Mouse (Mus musculus) midbrain, postnatal 0 days (tissue): ENCODE results near the gene Trdmt1. TPM values are rescaled to one million over a fixed set of nuclear protein-coding genes. Genes with fewer than 3 reads are reported as not detected.

Source experiments
- ATAC-seq: fragments of 200-750 bp; cut with Nextera tagmentation; 2 replicates; pipeline ENCODE4 v1.8.0; 2017; ENCODE audit warnings: moderate number of reproducible peaks, mild to moderate bottlenecking, moderate TSS enrichment, moderate library complexity; ENCODE audit not compliant: low FRiP score
- DNase-seq: peaks from one replicate; pipeline ENCODE4 v3.0.0-alpha.2; 2015; ENCODE audit warnings: low spot score
- H3K27ac ChIP-seq: fragments of 300-500 bp; sonication (generic); 2 replicates; pipeline ENCODE4 v1.5.1; 2014; ENCODE audit warnings: low read depth, mild to moderate bottlenecking, low read length, mixed read lengths
- H3K27me3 ChIP-seq: fragments of 300-500 bp; sonication (generic); 2 replicates; pipeline ENCODE4 v1.6.1; 2014; ENCODE audit warnings: low read length, control low read depth, mixed read lengths; ENCODE audit not compliant: insufficient read depth
- H3K36me3 ChIP-seq: fragments of 300-500 bp; sonication (generic); 2 replicates; pipeline ENCODE4 v1.6.1; 2014; ENCODE audit warnings: low read length, control low read depth, mixed read lengths; ENCODE audit not compliant: insufficient read depth
- H3K4me1 ChIP-seq: fragments of 300-500 bp; sonication (generic); 2 replicates; pipeline ENCODE4 v1.6.1; 2014; ENCODE audit warnings: mild to moderate bottlenecking, control low read depth, antibody characterized with exemption, low read length, mixed read lengths; ENCODE audit not compliant: insufficient read depth
- H3K4me2 ChIP-seq: fragments of 300-500 bp; sonication (generic); 2 replicates; pipeline ENCODE4 v1.6.1; 2014; ENCODE audit warnings: low read depth, mild to moderate bottlenecking, low read length, mixed read lengths; ENCODE audit not compliant: poor library complexity, severe bottlenecking
- H3K4me3 ChIP-seq: fragments of 300-500 bp; sonication (generic); 2 replicates; pipeline ENCODE4 v1.5.1; 2014; ENCODE audit warnings: low read depth, mild to moderate bottlenecking, low read length, moderate library complexity
- H3K9ac ChIP-seq: fragments of 300-500 bp; sonication (generic); replicated peaks from 2 replicates; pipeline ENCODE4 v1.6.1; 2014; ENCODE audit warnings: mild to moderate bottlenecking, low read length, moderate library complexity, mixed read lengths; ENCODE audit not compliant: poor library complexity, severe bottlenecking
- H3K9me3 ChIP-seq: fragments of 300-500 bp; sonication (generic); 2 replicates; pipeline ENCODE4 v1.6.1; 2016; ENCODE audit warnings: low read length, control low read depth
- CTCF ChIP-seq: IDR thresholded peaks from 2 replicates; pipeline ENCODE4 v1.5.1; 2016; ENCODE audit warnings: antibody characterized with exemption, mild to moderate bottlenecking
- WGBS: fragments of 180-500 bp; shearing (Covaris S2); extraction: QIAGEN DNeasy Blood & Tissue Kit; methylation state at CpG from one replicate; pipeline ENCODE4 v1.1.7; 2014; 5-methylcytosine and 5-hydroxymethylcytosine counted together
- polyA plus RNA-seq: library from polyadenylated mRNA; unstranded; fragments of >200 nt; fragmentation: Nextera tagmentation; extraction: Ambion mirVana; gene quantifications from 2 replicates; pipeline ENCODE4 v1.2.1, GENCODE M21; 2015
- total RNA-seq: library from RNA; depleted of rRNA; stranded (reverse); fragments of >200 nt; gene quantifications from 2 replicates; pipeline ENCODE4 v1.2.3, GENCODE M21; 2014

Gene Trdmt1
- total and polyA plus RNA-seq, 2 experiments from 2014 or later, result 5.8 to 6.6 TPM

- Histone ChIP-seq H3K4me2 (no peak overlapping the region), H3K4me3 (no peak overlapping the region), H3K36me3 (no peaks in the 10 kb centered on the region), H3K27ac (no peak overlapping the region), H3K4me1 (no peaks in the 10 kb centered on the region), H3K27me3 (no peaks in the 10 kb centered on the region), H3K9ac (no peak overlapping the region), H3K9me3 (no peaks in the 10 kb centered on the region)
- DNase-seq (no peak), ATAC-seq (no peak)
- 9% methylated on average over 2 of the region's 2 CpGs for WGBS
- peak; percentile 28 for TF ChIP-seq CTCF
Measured at GRCm38 (mm10) chr2:13537733-13538132, 6.7 kb downstream of the Trdmt1 start.

GRCm38 (mm10) chr2:13536747-13537146 is 7.7 kb downstream of the Trdmt1 start:
- Histone ChIP-seq H3K27ac (no peak overlapping the region), H3K9ac (no peak overlapping the region), H3K36me3 (no peaks in the 10 kb centered on the region), H3K9me3 (no peaks in the 10 kb centered on the region), H3K4me1 (no peaks in the 10 kb centered on the region), H3K4me2 (no peak overlapping the region), H3K27me3 (no peaks in the 10 kb centered on the region), H3K4me3 (no peak overlapping the region)
- no peak for DNase-seq
- no peak for ATAC-seq
- TF ChIP-seq CTCF, result peak; percentile 42

GRCm38 (mm10) chr2:13530639-13531038 is 13.8 kb downstream of the Trdmt1 start:
- DNase-seq (no peak), ATAC-seq (no peak)
- WGBS, result 93% methylated on average over 6 of the region's 6 CpGs
- no peak overlapping the region for H3K4me2 ChIP-seq
- H3K27me3 ChIP-seq, result no peaks in the 10 kb centered on the region
- H3K9me3 ChIP-seq, result no peaks in the 10 kb centered on the region
- TF ChIP-seq CTCF, result no peak
- no peak overlapping the region for H3K4me3 ChIP-seq
- H3K9ac ChIP-seq, result no peak overlapping the region
- no peaks in the 10 kb centered on the region for H3K4me1 ChIP-seq
- H3K27ac ChIP-seq, result no peak overlapping the region
- H3K36me3 ChIP-seq, result no peaks in the 10 kb centered on the region

GRCm38 (mm10) chr2:13529253-13529933 is 15.1 kb downstream of the Trdmt1 start:
- H3K27me3 ChIP-seq, result no peaks in the 10 kb centered on the region
- no peaks in the 10 kb centered on the region for H3K4me1 ChIP-seq
- no peaks in the 10 kb centered on the region for H3K9me3 ChIP-seq
- DNase-seq (no peak), ATAC-seq (no peak)
- no peak for TF ChIP-seq CTCF
- H3K9ac ChIP-seq, result no peak overlapping the region
- 97% methylated on average over 3 of the region's 3 CpGs for WGBS
- H3K27ac ChIP-seq, result no peak overlapping the region
- H3K4me2 ChIP-seq, result no peak overlapping the region
- H3K4me3 ChIP-seq, result no peak overlapping the region
- no peaks in the 10 kb centered on the region for H3K36me3 ChIP-seq

GRCm38 (mm10) chr2:13527531-13527930 is 16.9 kb downstream of the Trdmt1 start:
- no peak for ATAC-seq
- WGBS, result 71% methylated on average over 4 of the region's 4 CpGs

GRCm38 (mm10) chr2:13527125-13527524 is 17.3 kb downstream of the Trdmt1 start:
- ATAC-seq, result no peak
- DNase-seq, result no peak
- no peak for TF ChIP-seq CTCF

More at GRCm38 (mm10) chr2:13527531-13527930, 16.9 kb downstream of the Trdmt1 start:
- no peak for DNase-seq
- H3K9ac ChIP-seq, result no peak overlapping the region
- H3K4me2 ChIP-seq, result no peak overlapping the region
- H3K4me3 ChIP-seq, result no peak overlapping the region
- H3K36me3 ChIP-seq, result no peaks in the 10 kb centered on the region
- H3K27me3 ChIP-seq, result no peaks in the 10 kb centered on the region
- H3K4me1 ChIP-seq, result no peaks in the 10 kb centered on the region
- no peaks in the 10 kb centered on the region for H3K9me3 ChIP-seq
- TF ChIP-seq CTCF, result no peak
- no peak overlapping the region for H3K27ac ChIP-seq

More at GRCm38 (mm10) chr2:13527125-13527524, 17.3 kb downstream of the Trdmt1 start:
- no peak overlapping the region for H3K27ac ChIP-seq
- WGBS, result 48% methylated on average over 2 of the region's 2 CpGs
- no peak overlapping the region for H3K9ac ChIP-seq
- H3K4me3 ChIP-seq, result no peak overlapping the region
- H3K36me3 ChIP-seq, result no peaks in the 10 kb centered on the region
- H3K4me1 ChIP-seq, result no peaks in the 10 kb centered on the region
- H3K4me2 ChIP-seq, result no peak overlapping the region
- H3K27me3 ChIP-seq, result no peaks in the 10 kb centered on the region
- H3K9me3 ChIP-seq, result no peaks in the 10 kb centered on the region
